Mouse (Mus musculus): ENCODE data around the gene Neurl1a.

- TF ChIP-seq POLR2A (IDR thresholded peaks at IDR 0.05; ENCODE audit: borderline replicate concordance, control insufficient read depth, low read depth, low read length) (no peak), CTCF (IDR thresholded peaks at IDR 0.05; ENCODE audit: control insufficient read depth, insufficient read depth, low read length) (no peak)
Measured at GRCm38 (mm10) chr19:47233087-47233486, 54.5 kb downstream of the Neurl1a start.

All from bone marrow, adult 2 months (tissue).